Mouse (Mus musculus): ENCODE measurements around the gene Pde10a. TPM values are rescaled to one million over a fixed set of nuclear protein-coding genes. Genes with fewer than 3 reads are reported as not detected.

Gene Pde10a
- polyA plus RNA-seq, 1 experiment from 2014 or later, result 3.3 TPM

DNA sequence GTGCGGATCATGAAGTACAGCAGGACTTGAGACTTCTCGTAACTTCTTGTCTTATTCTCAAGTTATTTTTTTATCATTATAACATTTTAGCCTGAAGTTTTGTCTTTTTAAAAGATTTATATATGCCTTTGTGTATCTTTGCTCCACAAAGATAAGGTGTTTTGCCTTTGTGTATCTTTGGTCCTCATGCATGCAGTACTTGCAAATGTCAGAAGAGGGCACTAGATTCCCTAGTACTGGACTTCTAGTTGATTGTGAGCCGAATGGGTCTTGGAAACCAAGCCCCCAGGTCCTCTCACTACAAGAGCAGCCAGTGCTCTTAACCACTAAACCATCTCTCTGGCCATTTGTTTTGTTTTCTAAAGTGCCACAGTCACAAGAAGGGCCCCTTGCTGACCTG is 55.2 kb downstream of the Pde10a start:
- peak; percentile 44 for DNase-seq (ENCODE audit: low spot score)

DNA sequence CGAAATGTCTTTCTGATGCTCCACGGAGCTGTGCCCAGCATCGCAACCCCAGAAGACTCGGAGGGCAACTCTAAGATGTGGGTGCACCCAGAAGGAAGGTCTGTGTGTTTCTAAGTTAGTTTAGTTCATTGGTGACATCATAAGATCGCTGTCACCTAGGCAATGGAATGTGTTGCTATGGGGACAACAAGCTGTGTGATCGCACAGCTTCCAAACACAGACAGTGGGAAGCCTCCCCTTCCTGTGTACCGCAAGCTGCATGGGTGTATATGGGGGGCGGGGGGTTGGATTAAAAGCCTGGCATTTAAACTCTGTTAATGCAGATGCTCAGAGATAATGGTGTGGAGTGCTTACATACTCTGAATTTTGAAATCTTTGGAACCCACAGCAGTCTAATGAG is 56.4 kb downstream of the Pde10a start:
- DNase-seq (ENCODE audit: low spot score), result no peak

DNA sequence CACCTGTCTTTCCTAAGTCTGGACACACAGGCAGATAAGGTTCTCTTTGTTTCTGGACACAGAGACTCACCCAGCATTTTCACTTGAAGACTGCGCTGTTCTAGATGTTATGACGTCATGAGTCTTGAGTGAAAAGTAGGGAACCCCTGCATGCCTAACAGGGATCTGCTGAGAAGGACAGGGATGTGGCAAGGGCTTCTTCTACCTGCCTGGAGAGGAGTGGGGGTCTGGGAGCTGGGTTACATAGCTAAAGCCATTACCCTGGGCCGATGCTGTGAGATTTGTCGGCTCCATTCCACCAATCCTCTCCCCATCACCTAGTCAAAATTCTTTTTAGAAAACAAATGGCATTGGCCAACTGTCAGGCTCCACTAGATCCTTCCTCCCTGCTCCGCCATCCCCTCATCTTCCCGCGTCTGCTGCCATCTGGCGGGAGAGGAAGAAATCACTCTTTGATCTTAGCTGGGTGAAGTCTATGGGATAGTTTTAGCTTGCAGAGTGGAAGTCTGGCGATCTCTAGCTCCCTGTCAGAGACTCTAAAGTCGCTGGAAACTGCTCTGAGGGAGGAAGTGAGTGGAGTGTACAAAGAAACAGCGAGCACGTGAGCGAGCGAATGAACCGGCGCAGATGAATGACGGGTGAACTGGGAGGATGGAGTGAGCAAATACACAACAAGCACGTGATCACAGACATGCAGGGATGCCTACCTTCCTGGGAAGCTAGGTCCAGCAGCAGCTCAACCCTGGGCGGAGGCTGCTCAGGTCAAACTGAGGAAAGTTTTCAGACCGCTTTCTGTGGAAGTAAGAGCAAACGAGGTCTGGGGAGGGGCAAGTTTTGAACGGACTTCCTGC is 67.5 kb downstream of the Pde10a start:
- peak; percentile 78 for DNase-seq (ENCODE audit: low spot score)

DNA sequence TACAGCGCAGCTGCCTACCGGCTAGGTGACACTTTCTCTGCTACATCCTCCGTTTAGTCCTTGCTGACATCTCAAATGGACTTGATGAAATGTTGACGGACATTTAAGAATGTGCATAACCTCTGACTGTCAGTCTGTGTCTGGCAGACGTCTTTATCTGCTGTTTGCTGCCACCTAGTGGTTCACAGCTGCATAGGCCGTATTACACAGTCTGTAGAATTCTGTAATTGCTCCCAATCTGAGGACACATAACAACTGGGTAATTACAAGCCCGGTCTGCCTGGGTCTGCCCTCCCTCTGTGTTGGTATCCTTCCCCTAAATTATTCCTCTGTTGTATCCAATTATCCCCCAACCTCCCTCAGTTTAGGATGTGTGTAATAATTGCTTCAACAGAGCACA is 72.6 kb downstream of the Pde10a start:
- DNase-seq (ENCODE audit: low spot score), result peak; percentile 73

DNA sequence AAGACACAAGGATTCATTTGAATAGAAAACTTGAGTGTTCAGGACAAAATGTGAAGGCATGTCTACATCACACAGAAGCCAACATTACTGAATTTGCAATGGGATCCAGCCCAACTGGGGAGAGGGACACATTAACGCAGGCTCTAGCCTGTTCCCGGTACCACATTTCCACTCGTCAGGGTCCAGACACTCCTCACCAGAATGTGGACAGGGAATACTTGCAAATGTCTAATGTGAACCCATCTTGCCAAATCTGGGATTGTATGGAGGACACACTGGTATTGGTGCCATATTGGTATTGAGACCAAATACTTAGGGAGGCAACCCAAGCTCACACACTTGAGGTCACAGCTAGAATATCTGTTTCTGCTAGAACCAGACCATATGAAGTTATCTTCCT is 77.8 kb downstream of the Pde10a start:
- DNase-seq (ENCODE audit: low spot score), result no peak

DNA sequence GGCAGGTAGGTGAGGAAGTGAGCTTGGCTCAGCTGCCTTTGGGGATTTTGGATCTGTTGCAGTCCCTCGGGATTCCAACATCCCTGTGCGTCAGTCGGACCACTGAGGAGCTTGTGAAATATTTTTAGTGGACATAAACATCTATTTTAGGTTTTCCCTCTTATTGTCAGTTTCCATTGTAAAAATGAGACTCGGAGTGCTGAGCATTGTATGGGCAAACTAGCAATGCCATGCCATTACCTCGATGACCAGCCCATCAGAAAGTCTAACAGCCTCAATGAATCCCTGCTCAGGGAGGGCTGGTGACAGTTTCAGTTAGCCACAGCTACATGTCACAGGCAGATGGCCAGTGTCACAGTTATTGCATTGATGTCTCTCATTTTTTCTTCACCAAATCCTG is 80.7 kb downstream of the Pde10a start:
- DNase-seq (ENCODE audit: low spot score), result no peak

DNA sequence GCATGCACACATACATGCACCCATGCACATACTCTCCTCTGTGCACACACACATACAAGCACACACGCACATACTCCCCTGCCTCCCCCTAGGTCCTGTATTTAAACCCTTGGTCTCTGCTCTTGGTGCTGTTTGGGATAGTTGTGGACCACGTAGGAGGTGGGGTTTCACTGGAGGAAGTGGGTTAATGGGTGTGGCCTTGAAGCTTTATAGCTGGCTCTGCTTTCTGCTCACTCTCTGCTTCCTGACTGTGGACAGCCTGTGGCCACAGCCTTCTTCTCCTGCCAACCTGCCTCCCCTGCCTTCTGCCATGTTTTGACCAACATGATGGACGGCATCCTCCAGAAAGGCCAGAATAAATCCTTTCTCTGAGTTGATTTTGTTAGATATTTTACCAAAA is 81.5 kb downstream of the Pde10a start:
- DNase-seq (ENCODE audit: low spot score), result no peak

DNA sequence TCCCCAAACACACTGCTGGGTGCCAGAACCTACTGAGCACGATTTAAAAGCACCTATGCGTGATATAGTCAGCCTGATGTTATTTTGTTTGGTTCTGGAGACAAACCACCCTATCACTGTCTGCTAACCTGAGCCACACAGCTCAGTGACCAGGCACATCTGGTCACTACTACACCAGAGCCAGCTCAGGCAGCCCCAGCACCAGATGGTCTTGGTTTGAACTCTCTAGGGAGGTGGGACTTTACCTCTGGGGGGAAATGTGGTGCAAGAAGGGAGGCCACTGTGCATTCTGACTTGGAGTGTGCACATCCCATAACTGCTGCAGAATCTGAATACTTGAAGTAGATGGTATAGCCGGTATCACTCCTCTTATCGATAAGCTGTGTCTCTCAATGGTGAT is 86.7 kb downstream of the Pde10a start:
- DNase-seq (ENCODE audit: low spot score), result no peak

DNA sequence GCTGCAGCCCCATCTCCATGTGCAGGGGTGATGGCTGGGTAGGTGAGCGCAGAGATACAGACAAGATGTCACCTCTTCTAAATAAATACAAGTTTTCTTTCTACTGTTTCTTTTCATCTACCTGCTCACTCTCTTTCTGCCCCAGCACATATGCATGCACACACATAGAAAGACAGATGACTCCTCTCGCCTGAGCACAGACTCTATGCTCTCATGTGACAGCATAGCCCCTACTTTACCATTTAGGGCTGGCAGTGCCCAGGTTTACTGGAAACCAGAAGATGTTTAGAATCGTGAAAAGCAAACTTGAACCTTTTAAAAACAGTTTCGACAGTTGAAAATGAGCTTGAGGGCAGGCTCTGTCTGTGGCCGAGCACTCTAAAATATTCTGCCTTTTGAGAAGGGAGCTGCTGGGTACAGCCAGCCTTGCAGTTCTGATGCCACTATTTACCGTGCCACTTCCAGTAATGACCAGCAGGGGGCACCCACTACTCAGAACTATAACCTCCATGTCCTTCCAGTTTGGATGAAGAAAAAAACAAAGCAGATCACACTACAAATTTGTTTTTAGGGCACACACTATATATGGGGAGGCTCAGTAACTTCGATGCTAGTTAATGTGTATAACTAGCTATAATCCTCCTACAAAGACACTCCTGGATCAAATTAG is 88.8 kb downstream of the Pde10a start:
- DNase-seq (ENCODE audit: low spot score), result peak; percentile 76

DNA sequence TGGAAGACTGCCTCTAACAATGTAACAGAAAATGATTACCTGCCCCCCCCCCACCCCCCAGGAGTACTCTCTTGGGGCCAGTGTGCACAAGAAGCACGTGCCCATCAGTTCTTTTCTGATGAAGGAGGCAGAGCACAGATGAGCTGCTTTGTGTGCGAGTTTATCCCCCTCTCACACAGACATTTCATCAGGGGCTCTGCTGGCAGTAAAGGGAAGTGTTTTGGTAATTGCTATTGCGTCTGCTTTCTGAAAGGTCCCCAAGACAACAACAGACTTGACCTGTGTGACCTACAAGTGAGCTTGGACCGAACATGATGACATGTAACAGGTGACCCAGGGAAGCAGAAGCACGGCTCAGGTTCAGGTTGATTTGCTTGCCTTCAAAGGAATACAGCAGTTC is 95.2 kb downstream of the Pde10a start:
- no peak for DNase-seq (ENCODE audit: low spot score)

DNA sequence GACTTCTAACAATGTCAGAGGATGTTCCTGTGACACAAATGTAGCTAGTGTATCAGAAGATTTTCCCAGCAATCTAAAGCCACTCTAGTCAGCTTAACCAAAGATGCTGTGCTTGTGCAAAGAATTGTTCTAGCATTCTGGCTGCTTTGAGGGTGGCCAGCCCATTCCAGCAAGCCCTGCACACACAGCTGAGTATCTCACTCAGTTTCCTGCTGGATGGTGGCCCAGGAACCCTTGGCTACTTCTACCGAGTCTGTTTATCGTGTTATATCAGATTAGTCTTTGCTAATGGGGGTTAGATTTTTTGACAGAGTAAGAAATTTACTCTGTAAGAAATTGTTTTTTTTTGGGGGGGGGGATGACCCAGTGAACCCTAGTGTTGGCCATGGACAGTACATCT is 95.9 kb downstream of the Pde10a start:
- DNase-seq (ENCODE audit: low spot score), result no peak

DNA sequence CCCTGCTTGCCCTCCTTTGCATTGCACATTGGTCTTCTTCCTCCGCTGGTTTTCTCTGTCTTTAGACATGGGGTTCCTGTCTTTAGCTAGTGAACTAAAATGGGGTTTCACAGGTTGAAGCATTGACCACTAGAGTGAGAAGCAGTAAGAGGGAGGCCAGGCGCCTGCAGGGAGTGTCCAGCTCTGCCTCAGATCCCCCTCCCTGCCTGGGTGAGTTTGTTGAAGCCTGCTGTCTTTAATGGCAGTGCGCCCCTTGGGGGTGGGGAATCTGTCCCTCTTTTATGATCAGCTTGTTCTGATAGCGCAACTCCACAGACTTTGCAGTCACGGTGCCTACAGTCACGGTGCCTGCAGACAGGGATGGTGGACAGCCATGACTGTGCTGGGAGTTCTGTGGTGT is 96.7 kb downstream of the Pde10a start:
- DNase-seq (ENCODE audit: low spot score), result no peak

DNA sequence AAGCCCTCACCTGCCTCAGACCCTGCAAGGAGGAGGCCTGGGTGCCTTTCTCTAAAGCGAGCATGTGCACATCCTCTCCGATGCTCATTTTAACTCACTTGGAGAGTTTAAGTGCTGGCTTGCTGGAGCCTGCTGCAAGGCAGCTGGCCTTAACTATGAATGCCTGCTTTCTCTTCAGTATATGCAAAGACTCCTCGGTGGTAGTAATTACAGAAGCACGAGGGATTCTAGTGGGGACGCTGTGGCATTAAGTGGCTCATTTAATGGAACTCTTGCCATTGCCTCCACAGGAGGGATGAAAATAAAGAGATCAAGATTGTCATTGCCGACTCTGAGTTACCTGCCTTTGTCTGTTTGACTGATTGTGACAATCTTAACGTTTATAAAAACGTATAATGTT is 101.2 kb downstream of the Pde10a start:
- DNase-seq (ENCODE audit: low spot score), result no peak

DNA sequence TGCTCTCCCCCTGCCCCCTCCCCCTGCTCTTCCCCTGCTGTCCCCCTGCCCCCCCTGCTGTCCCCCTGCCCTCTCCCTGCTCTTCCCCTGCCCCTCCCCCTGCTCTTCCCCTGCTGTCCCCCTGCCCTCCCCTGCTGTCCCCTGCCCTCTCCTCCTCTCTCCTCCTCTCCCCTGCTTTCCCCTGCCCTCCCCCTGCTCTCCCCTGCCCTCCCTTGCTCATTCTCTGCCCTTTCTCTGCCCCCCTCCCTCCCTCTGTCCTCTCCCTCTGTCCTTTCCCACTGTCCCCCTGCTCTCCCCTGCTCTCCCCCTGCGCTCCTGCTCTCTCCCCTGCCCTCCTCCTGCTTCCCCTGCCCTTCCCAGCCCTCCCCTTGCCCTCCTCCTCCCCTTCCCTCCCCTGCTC is 106.5 kb downstream of the Pde10a start:
- no peak for DNase-seq (ENCODE audit: low spot score)

DNA sequence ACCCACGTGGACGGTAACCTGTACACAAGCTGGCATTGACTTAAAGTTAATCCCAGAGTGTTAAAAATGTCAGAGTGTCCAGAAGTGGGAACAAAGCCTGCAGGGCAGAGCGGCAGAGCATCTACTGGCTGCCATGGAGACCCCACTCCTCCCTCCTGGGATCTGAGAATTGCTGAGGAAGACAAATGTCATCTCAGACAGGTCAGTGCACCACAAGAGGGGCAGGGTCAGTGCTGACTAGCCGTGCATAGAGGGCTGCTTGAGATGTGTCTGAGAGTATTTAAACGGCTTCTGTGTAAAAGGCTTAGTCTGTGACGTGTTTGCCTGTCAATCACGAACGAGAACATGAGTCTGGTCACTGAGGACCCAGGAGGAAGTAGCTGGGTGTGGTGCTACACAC is 108.4 kb downstream of the Pde10a start:
- DNase-seq (ENCODE audit: low spot score), result no peak

DNA sequence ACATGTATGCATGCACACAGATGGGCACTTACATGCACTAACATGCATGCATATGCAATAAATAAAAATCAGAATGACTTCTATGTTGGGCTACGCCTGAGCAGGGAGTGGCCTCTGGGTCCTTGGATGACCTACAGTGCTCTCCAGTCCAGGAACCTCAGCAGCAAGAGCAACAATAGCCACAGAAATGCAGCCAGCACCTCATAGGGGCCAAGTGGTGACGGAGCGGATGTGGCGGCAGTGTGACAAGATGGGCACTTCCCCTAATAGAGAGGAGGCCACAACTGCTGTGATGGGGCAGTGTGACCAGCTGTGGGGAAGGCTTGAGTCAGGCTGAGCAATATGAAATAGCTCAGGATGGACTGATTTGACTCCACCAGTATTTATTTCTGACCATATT is 109.3 kb downstream of the Pde10a start:
- DNase-seq (ENCODE audit: low spot score), result no peak

DNA sequence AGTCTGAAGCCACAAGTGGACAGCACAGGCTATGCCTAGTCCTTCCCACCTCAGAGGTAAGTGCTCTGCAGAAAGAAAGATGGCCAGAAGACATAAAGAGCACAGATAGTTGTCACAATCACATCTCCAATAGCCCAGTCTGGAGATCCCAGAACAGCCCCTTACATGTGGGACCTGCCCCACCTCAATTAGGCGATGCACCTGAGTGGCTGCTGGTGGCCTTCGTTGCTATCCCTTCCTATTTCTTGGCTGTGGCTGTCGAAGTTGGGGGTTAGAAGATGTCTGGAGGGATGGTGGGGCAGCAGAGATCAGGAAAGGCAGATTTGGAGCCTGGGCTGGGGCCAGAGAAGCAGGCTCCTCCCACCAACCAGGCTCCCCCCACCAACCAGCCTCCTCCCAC is 111.1 kb downstream of the Pde10a start:
- DNase-seq (ENCODE audit: low spot score), result no peak

DNA sequence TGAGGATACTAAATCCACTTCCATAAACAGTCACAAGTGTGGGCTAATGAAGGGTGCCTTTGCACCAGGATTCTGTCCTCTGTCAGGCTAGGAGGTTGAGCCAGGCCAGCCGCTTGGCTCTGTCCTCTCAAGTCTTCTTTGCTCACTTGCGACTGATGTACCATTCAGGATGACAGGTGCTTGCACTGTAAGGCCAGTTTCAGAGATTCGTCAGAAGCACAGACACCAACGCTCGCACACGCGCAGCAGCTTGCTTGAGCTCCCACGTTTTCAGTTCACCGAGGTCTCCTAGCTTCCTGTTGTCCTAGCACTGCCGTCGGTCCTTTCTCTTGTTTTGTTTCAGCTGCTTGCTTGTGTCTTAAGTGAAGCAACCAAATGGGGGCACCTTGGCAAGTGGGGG is 111.5 kb downstream of the Pde10a start:
- no peak for DNase-seq (ENCODE audit: low spot score)

DNA sequence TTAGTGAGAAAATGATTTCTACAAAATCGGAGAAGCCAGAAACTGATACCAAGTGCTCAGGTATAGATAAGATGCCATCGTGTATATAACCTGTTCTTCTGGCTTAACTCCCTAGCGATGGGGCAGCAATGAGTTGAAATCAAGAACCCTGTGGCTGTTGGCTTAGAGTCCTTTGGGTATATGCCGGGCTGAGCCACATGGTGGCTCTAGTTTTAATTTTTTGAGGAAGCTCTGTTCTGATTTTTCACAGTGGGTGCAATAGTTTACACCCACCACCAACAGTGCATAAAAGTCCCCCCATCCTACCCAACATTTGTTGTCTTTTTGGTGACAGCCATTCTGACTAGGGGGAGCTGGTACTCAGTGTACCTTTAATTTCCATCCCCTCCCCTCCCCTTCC is 112.0 kb downstream of the Pde10a start:
- no peak for DNase-seq (ENCODE audit: low spot score)

DNA sequence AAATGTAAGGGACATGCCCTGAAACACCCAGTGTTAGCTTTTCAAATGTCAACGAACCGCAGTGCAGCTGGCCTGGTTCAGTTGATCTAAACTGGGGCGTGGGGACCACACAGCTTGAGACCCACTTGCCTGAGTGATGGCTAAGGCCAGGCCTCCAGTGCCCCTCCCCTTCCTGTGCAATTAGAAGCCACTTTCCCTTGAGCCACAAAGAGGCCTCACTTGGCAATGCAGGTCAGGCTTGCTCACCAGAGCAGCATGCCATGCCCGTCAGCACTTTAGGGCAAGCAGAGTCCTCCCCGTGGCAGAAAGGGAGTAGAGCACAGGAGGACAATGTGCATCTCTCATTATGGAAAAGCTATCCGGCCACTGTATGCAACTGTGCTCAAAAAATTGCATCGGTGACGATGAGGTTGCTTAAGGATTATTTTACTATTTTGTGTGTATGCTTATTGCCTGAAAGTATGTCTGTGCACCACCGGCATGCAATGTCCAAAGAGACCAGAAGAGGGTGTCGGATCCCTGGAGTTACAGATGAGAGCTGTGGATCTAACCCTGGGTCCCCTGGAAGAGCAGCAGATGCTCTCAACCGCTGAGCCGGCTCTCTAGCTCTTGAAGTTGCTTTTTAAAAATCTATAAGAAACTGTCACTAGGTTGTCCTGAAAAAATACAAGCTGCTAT is 114.7 kb downstream of the Pde10a start:
- DNase-seq (ENCODE audit: low spot score), result no peak

DNA sequence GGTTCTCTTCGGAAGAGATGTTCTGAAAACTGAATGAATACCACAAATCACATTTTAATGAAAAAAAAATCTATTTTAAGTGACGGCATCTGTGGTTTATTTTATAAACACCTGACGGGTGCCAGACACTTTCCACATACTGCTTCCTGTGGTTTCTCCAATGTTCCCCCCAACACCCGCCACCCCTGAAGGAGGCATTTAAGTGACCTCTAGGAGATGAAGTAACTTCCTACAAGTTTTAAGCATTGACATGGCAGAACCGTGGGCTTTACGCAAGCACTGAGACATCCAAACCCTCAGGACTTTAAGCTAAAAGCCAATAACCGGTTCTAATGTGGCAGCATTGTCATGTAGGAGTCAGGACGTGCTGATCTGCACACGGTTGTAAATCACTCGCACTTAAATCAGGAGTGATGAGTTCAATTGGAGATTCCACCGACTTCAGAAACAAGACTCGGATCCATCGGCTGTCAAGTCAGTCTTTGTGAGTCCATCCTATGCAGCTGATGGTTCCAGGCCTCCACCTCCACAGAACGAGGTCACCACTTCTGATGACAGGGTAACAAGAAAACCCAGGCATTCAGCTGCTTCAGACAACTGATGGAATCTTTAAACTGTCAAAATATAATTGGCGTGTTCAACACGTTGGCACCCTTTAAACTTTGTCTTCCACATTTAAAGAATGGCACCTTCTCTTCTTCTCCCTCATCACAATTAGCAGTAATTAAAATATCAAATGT is 115.7 kb downstream of the Pde10a start:
- DNase-seq (ENCODE audit: low spot score), result no peak

DNA sequence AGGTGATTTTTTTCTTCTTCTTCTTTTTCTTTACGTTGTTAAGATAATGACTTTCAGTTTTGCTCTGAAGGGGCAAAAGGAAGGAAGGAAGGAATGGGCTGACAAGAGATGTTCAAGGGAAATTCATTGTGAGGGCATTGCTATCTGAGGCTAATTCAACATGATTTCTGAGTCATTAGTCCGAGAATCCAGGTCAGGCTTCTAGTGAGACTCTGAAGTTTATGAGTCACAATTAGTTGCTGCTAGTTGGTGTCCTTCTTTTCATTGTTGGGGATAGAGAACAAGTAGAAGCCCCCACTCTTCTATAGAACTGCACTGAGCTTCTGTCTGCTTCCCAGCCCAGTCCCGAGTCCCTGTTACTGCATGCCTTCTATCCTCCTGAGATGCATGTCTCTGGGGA is 116.3 kb downstream of the Pde10a start:
- no peak for DNase-seq (ENCODE audit: low spot score)
